Mouse (Mus musculus): ENCODE results near the gene Dnajb1. TPM values are rescaled to one million over a fixed set of nuclear protein-coding genes. Genes with fewer than 3 reads are reported as not detected.

The Dnajb1 gene
- polyA plus RNA-seq, 1 experiment from 2014 or later = 69.6 TPM

DNA sequence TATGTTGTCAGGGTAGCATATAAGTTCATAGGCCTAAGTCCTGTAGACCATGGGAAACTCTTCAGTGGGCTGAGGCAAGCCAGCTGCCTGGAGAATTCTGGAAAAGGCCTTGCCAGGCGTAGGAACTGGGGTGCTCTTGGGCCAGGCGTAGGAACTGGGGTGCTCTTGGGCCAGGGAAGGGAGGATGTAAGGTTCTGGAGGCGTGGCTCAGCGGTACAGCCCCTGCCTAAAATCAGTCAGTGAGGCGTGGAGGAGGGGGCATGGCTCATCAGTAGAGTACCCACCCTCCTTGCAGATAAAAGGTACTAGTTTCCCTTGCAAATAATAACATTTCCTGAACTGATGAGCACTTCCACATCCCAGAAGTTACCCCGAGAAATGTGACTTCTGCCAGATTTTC is 46.7 kb downstream of the Dnajb1 start:
- Histone ChIP-seq H3K9me3 (replicated peaks; ENCODE audit: control insufficient read depth, low read length) (no peaks in the 10 kb centered on the region), H3K4me1 (ENCODE audit: control insufficient read depth, insufficient read depth, low read length) (peaks cover 21% of the 10 kb centered on the region), H3K27me3 (ENCODE audit: control insufficient read depth, insufficient read depth, low read length) (no peaks in the 10 kb centered on the region), H3K4me3 (replicated peaks; ENCODE audit: low read length) (no peak overlapping the region), H3K27ac (ENCODE audit: low read length) (no peak overlapping the region), H3K9ac (ENCODE audit: low read length) (no peak overlapping the region), H3K4me2 (ENCODE audit: low read depth, low read length) (no peak overlapping the region), H3K36me3 (ENCODE audit: control insufficient read depth, insufficient read depth, low read length) (no peaks in the 10 kb centered on the region)
- no peak for ATAC-seq (ENCODE audit: insufficient read depth, low FRiP score)
- 94% methylated on average over 6 of the region's 6 CpGs for WGBS

DNA sequence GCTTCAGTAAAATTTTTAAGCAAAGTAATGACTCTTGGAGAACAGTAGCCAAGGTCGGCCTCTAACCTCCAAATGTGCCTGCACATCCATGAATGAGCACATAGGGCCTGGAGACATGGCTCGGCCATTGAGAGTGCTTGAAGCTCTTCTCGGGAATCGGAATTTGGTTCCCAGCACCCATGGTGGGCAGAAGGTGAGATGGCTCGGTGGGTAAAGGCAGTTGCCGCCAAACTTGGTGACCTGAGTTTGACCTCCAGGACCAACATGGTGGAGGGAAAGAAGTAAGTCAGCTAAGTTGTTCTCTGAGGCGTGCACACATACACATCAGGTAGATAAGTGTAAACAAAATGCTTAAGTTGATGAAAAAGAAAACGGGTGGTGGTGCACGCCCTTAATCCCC is 48.0 kb downstream of the Dnajb1 start:
- no peaks in the 10 kb centered on the region for H3K36me3 ChIP-seq (ENCODE audit: control insufficient read depth, insufficient read depth, low read length)
- H3K4me2 ChIP-seq (ENCODE audit: low read depth, low read length) = no peak overlapping the region
- no peak for ATAC-seq (ENCODE audit: insufficient read depth, low FRiP score)
- H3K9me3 ChIP-seq (replicated peaks; ENCODE audit: control insufficient read depth, low read length) = no peaks in the 10 kb centered on the region
- peaks cover 33% of the 10 kb centered on the region for H3K4me1 ChIP-seq (ENCODE audit: control insufficient read depth, insufficient read depth, low read length)
- no peak overlapping the region for H3K27ac ChIP-seq (ENCODE audit: low read length)
- WGBS = 88% methylated on average over 9 of the region's 9 CpGs
- H3K9ac ChIP-seq (ENCODE audit: low read length) = no peak overlapping the region
- H3K27me3 ChIP-seq (ENCODE audit: control insufficient read depth, insufficient read depth, low read length) = no peaks in the 10 kb centered on the region
- no peak overlapping the region for H3K4me3 ChIP-seq (replicated peaks; ENCODE audit: low read length)

DNA sequence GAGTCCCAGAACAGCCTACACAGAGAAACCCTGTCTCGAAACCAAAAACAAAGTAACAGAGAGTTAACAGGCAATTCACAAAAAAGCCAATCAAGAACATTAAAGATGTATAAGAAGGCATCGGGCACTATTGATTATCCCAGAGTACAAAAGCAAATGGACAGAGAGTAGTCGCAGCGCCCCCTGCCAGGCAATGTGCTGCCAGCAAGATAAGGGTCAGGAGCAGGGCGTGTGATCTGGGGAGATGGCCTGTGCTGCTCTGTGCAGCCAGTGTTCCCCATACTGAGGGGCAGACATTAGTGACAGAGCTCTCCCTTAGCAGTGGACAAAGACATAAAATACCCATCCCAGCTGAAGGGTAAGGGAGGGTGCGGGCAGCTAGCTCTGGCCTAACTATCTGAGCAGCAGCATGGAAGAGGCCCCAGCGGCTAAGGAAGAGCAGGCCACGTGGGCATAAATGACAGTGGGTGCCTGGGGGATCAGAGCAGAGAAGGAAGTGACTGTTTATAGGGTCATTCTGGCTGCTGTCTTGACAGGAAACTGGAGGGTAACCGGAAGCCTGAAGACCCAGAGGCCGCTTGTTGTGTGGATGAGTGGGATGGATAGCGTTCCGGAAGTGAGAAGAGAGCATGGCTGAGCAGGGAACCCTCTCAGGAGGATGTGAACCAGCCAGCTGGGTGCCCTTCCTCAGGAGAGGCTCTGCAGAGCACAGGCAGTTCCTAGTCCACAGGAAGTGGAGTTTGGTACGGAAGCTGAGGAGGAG is 48.7 kb downstream of the Dnajb1 start:
- Histone ChIP-seq H3K4me1 (ENCODE audit: control insufficient read depth, insufficient read depth, low read length) (peaks cover 39% of the 10 kb centered on the region), H3K4me2 (ENCODE audit: low read depth, low read length) (no peak overlapping the region)

DNA sequence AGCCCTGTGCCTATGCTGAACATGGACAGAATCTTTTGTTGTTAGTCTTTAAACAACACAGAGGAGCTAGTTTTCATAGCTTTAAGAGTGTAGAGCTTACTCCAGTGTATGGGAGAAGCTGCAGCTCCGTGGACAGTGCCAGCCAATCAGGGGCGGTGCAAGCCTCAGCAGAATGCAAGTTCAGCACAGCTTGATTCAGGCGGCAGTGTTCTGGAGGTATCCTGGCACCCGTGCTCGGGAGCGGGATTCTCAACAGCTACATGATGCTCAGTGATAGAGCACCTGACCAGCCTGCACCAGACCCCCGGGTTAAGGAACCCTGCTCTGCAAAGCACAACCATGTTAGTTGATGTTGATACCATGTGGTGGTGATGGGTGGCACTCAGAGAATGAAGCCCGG is 52.6 kb downstream of the Dnajb1 start:
- Histone ChIP-seq H3K4me1 (ENCODE audit: control insufficient read depth, insufficient read depth, low read length) (peaks cover 58% of the 10 kb centered on the region), H3K4me2 (ENCODE audit: low read depth, low read length) (peak overlapping the region; percentile 46), H3K27ac (ENCODE audit: low read length) (peak overlapping the region; percentile 82), H3K9ac (ENCODE audit: low read length) (peak overlapping the region; percentile 69), H3K36me3 (ENCODE audit: control insufficient read depth, insufficient read depth, low read length) (peaks cover 11% of the 10 kb centered on the region; the same call in 1 of the 2 replicates), H3K9me3 (replicated peaks; ENCODE audit: control insufficient read depth, low read length) (no peaks in the 10 kb centered on the region), H3K27me3 (ENCODE audit: control insufficient read depth, insufficient read depth, low read length) (no peaks in the 10 kb centered on the region), H3K4me3 (replicated peaks; ENCODE audit: low read length) (peak overlapping the region; percentile 32; the same call in 1 of the 2 replicates)
- 15% methylated on average over 8 of the region's 8 CpGs for WGBS
- ATAC-seq (ENCODE audit: insufficient read depth, low FRiP score) = no peak

More for the DNA sequence above, 48.7 kb downstream of the Dnajb1 start:
- Histone ChIP-seq H3K27me3 (ENCODE audit: control insufficient read depth, insufficient read depth, low read length) (no peaks in the 10 kb centered on the region), H3K36me3 (ENCODE audit: control insufficient read depth, insufficient read depth, low read length) (no peaks in the 10 kb centered on the region), H3K27ac (ENCODE audit: low read length) (no peak overlapping the region), H3K9ac (ENCODE audit: low read length) (no peak overlapping the region), H3K4me3 (replicated peaks; ENCODE audit: low read length) (no peak overlapping the region), H3K9me3 (replicated peaks; ENCODE audit: control insufficient read depth, low read length) (no peaks in the 10 kb centered on the region)
- ATAC-seq (ENCODE audit: insufficient read depth, low FRiP score) = no peak
- WGBS = 73% methylated on average over 13 of the region's 13 CpGs

DNA sequence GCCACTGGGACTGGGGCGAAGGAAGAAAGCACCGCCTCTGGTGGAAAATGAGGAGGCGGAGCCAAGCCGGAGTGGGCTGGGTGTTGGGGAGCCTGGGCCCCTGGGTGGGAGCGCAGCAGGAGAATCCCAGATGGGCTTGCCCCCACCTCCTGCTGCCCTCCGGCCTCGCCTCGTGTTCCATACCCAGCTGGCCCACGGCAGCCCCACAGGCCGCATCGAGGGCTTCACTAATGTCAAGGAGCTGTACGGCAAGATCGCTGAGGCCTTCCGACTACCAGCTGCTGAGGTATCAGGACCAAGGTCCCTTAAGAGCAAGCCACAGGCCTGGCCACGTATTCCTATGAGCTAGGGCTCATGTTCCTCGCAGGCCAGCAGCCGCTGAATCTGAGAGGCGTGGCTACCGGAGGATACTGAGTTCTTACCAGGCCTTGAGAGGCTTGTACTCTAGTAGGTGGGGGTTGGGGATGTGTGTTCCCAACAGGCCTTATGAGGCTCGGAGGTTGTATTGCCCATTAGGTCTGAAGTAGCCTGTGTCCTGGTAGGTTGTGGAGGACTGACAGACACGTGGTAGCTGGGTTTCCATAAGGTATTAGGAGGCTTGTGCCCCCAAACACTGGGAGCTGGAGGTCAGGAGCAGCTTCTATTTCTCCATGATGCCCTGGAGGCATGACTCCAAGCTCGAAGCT is 53.1 kb downstream of the Dnajb1 start:
- Histone ChIP-seq H3K27me3 (ENCODE audit: control insufficient read depth, insufficient read depth, low read length) (no peaks in the 10 kb centered on the region), H3K27ac (ENCODE audit: low read length) (peak overlapping the region; percentile 82), H3K36me3 (ENCODE audit: control insufficient read depth, insufficient read depth, low read length) (peaks cover 11% of the 10 kb centered on the region; the same call in 1 of the 2 replicates), H3K4me1 (ENCODE audit: control insufficient read depth, insufficient read depth, low read length) (peaks cover 64% of the 10 kb centered on the region), H3K4me3 (replicated peaks; ENCODE audit: low read length) (peak overlapping the region; percentile 32), H3K9me3 (replicated peaks; ENCODE audit: control insufficient read depth, low read length) (no peaks in the 10 kb centered on the region), H3K9ac (ENCODE audit: low read length) (peak overlapping the region; percentile 69), H3K4me2 (ENCODE audit: low read depth, low read length) (peak overlapping the region; percentile 46)
- ATAC-seq (ENCODE audit: insufficient read depth, low FRiP score) = peak; percentile 22
- 15% methylated on average over 22 of the region's 22 CpGs for WGBS

Other genes with a start within 250 kb of the Dnajb1 start
- 0.47 and 0.61 TPM in 2 replicates for gene Clgn, start 218.3 kb upstream of the Dnajb1 start, polyA plus RNA-seq (2015; fragmentation: Nextera tagmentation; extraction: Ambion mirVana)
- gene Scoc, start 149.8 kb upstream of the Dnajb1 start, polyA plus RNA-seq (2015; fragmentation: Nextera tagmentation; extraction: Ambion mirVana) = 88.7 and 98.3 TPM in 2 replicates
- gene Olfr370, start 72.4 kb upstream of the Dnajb1 start, polyA plus RNA-seq (2015; fragmentation: Nextera tagmentation; extraction: Ambion mirVana) = not detected in 2 replicates
- 285 and 326 TPM in 2 replicates for gene Ndufb7, start 41.5 kb upstream of the Dnajb1 start, polyA plus RNA-seq (2015; fragmentation: Nextera tagmentation; extraction: Ambion mirVana)
- 503 and 554 TPM in 2 replicates for gene Tecr, start 222 bp upstream of the Dnajb1 start, polyA plus RNA-seq (2015; fragmentation: Nextera tagmentation; extraction: Ambion mirVana)
- gene Gipc1, start 44.5 kb downstream of the Dnajb1 start, polyA plus RNA-seq (2015; fragmentation: Nextera tagmentation; extraction: Ambion mirVana) = 190 TPM in 2 replicates
- gene Ptger1, start 58.5 kb downstream of the Dnajb1 start, polyA plus RNA-seq (2015; fragmentation: Nextera tagmentation; extraction: Ambion mirVana) = 5.7 and 6.3 TPM in 2 replicates
- 14.7 and 19.9 TPM in 2 replicates for gene Pkn1, start 91.0 kb downstream of the Dnajb1 start, polyA plus RNA-seq (2015; fragmentation: Nextera tagmentation; extraction: Ambion mirVana)
- gene Ddx39, start 107.0 kb downstream of the Dnajb1 start, polyA plus RNA-seq (2015; fragmentation: Nextera tagmentation; extraction: Ambion mirVana) = 154 and 167 TPM in 2 replicates
- gene Adgre5, start 133.1 kb downstream of the Dnajb1 start, polyA plus RNA-seq (2015; fragmentation: Nextera tagmentation; extraction: Ambion mirVana) = 40.5 and 45.6 TPM in 2 replicates

Measured in stomach, embryonic 16.5 days (tissue).